25 mouse cellular contexts compared by ENCODE assay signal in the genomic region with DNA sequence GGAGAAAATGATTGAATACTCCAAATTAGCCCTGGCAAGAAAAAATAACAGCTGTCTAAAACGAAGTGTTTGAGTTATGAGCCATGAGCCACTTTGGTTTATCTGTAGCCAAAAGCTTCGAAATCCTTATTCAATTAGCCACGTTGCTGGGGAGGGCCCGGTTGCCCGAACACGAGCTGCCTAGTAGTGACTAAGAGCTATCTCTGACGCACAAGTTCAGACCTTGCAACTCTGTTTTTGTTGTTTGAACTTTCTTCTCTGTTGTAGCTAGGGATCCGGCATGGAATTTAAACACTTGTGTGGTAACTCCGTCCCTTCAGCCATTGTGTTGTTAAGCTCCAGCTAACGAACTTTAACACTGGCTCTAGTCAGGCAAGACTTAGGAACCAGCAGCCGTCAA. TPM values are rescaled to one million over a fixed set of nuclear protein-coding genes. Genes with fewer than 3 reads are reported as not detected.
A peak's percentile ranks its signal among the peaks of the same experiment; 100 is the strongest.
DNase-seq lines count a peak whose midpoint lies in the region; ATAC-seq and TF ChIP-seq lines count a peak whose summit lies in the region.
"Had no signal": no experiment of that assay in that cellular context is flagged by ENCODE, and none has a peak within 500 bp of the region (broad histone marks: within the 10 kb centered on the region; RNA-seq: fewer than 3 reads in every experiment).

No protein-coding gene starts in this region.

- no peaks in the 10 kb centered on the region for H3K9me3 ChIP-seq in kidney, postnatal 0 days (replicated peaks; ENCODE audit: low read length)
- no peaks in the 10 kb centered on the region for H3K9me3 ChIP-seq in lung, embryonic 15.5 days
- H3K9me3 ChIP-seq: heart, embryonic 10.5 days; hindbrain, embryonic 15.5 days; kidney, embryonic 15.5 days; limb, embryonic 12.5 days; liver, embryonic 15.5 days; stomach, embryonic 15.5 days had no signal

- no peak for TF ChIP-seq CTCF in kidney, postnatal 0 days (IDR thresholded peaks at IDR 0.05; ENCODE audit: low read depth)

- DNase-seq in kidney, postnatal 0 days (ENCODE audit: low spot score) = peak; percentile 24
- no peak for DNase-seq in kidney, adult 11 months
- no peak for DNase-seq in lung, postnatal 10 days
- peak; percentile 8 to 35 for DNase-seq in urinary bladder, postnatal 36 days (ENCODE audit: low spot score in 2 of 2)
- no peak for DNase-seq in urinary bladder, postnatal 25 days (ENCODE audit: low spot score)
- no peak for DNase-seq in right cerebral cortex, postnatal 25 days
- DNase-seq: adrenal gland, postnatal 10 days; cerebellum, adult 2 months; cerebellum, postnatal 25 days; embryo, embryonic 11 days; gastrocnemius, postnatal 10 days; heart, postnatal 4 days; kidney, postnatal 4 days; thymus, adult 18-20 months; thymus, postnatal 36 days had no signal

- no peak for ATAC-seq in kidney, postnatal 0 days (replicated peaks; ENCODE audit: low FRiP score, low read depth)
- ATAC-seq in lung, embryonic 15.5 days (ENCODE audit: borderline replicate concordance, extremely low read depth, low FRiP score, low TSS enrichment) = no peak
- ATAC-seq: activated CD4-positive, CD25-positive, alpha-beta regulatory T cell, adult 4 months; forebrain, embryonic 14.5 days had no signal

- no peaks in the 10 kb centered on the region for H3K27me3 ChIP-seq in kidney, postnatal 0 days (ENCODE audit: insufficient read depth, low read length)
- H3K27me3 ChIP-seq in lung, embryonic 15.5 days = no peaks in the 10 kb centered on the region
- H3K27me3 ChIP-seq: hindbrain, embryonic 15.5 days; kidney, embryonic 15.5 days; limb, embryonic 12.5 days; liver, embryonic 15.5 days; megakaryocyte, embryonic 14.5 days; stomach, embryonic 15.5 days had no signal

- no peak overlapping the region for H3K4me3 ChIP-seq in kidney, postnatal 0 days (replicated peaks; ENCODE audit: low read depth, low read length)
- no peak overlapping the region for H3K4me3 ChIP-seq in lung, embryonic 15.5 days
- H3K4me3 ChIP-seq: heart, embryonic 10.5 days; hindbrain, embryonic 15.5 days; kidney, embryonic 15.5 days; limb, embryonic 12.5 days; liver, embryonic 15.5 days; megakaryocyte, embryonic 14.5 days; stomach, embryonic 15.5 days had no signal

- WGBS in kidney, postnatal 0 days = 40% methylated on average over 11 of the region's 11 CpGs
- WGBS in lung, embryonic 15.5 days = 35% methylated on average over 11 of the region's 11 CpGs

- no peak overlapping the region for H3K9ac ChIP-seq in kidney, postnatal 0 days (ENCODE audit: low read depth, low read length)
- H3K9ac ChIP-seq in lung, embryonic 15.5 days = no peak overlapping the region
- H3K9ac ChIP-seq: hindbrain, embryonic 15.5 days; kidney, embryonic 15.5 days; limb, embryonic 12.5 days; liver, embryonic 15.5 days; stomach, embryonic 15.5 days had no signal

- H3K27ac ChIP-seq in kidney, postnatal 0 days = no peak overlapping the region
- peak overlapping the region; percentile 68; the same call in 1 of the 2 replicates for H3K27ac ChIP-seq in lung, embryonic 15.5 days
- H3K27ac ChIP-seq: heart, embryonic 10.5 days; hindbrain, embryonic 15.5 days; kidney, embryonic 15.5 days; liver, embryonic 15.5 days; stomach, embryonic 15.5 days had no signal

- H3K36me3 ChIP-seq in kidney, postnatal 0 days (ENCODE audit: insufficient read depth, low read length) = no peaks in the 10 kb centered on the region
- no peaks in the 10 kb centered on the region for H3K36me3 ChIP-seq in lung, embryonic 15.5 days
- H3K36me3 ChIP-seq: heart, embryonic 10.5 days; hindbrain, embryonic 15.5 days; kidney, embryonic 15.5 days; limb, embryonic 12.5 days; liver, embryonic 15.5 days; stomach, embryonic 15.5 days had no signal

- no peaks in the 10 kb centered on the region for H3K4me1 ChIP-seq in kidney, postnatal 0 days (replicated peaks; ENCODE audit: insufficient read depth, low read length)
- 0 out of 2 replicates have a peak, but pooled peaks cover 4% of the 10 kb centered on the region for H3K4me1 ChIP-seq in lung, embryonic 15.5 days
- H3K4me1 ChIP-seq: heart, embryonic 10.5 days; hindbrain, embryonic 15.5 days; kidney, embryonic 15.5 days; megakaryocyte, embryonic 14.5 days had no signal

- H3K4me2 ChIP-seq in kidney, postnatal 0 days (ENCODE audit: low read length) = no peak overlapping the region
- H3K4me2 ChIP-seq in lung, embryonic 15.5 days = no peak overlapping the region
- H3K4me2 ChIP-seq: hindbrain, embryonic 15.5 days; kidney, embryonic 15.5 days; limb, embryonic 12.5 days; liver, embryonic 15.5 days; stomach, embryonic 15.5 days had no signal

RNA-seq across cellular contexts. Expression of gene Foxa1, which starts 37.8 kb away (rescaled TPM):
- 0.57 and 1.7 TPM in 2 replicates for polyA plus RNA-seq in kidney, postnatal 0 days (2015; fragmentation: Nextera tagmentation; extraction: Ambion mirVana)
- polyA plus RNA-seq in lung, embryonic 15.5 days (2015; fragmentation: Nextera tagmentation; extraction: Ambion mirVana) = 14.8 and 18.0 TPM in 2 replicates
- polyA plus RNA-seq: activated CD4-positive, CD25-positive, alpha-beta regulatory T cell, adult 4 months; limb, embryonic 12.5 days had no signal

RNA-seq across cellular contexts. Expression of gene Ttc6, which starts 55.0 kb away (rescaled TPM):
- 0.09 and 0.18 TPM in 2 replicates for polyA plus RNA-seq in kidney, postnatal 0 days (2015; fragmentation: Nextera tagmentation; extraction: Ambion mirVana)
- polyA plus RNA-seq in lung, embryonic 15.5 days (2015; fragmentation: Nextera tagmentation; extraction: Ambion mirVana) = 5.9 and 7.4 TPM in 2 replicates
- polyA plus RNA-seq: cerebellum, adult 2 months had no signal

Comparison
In these comparisons a context has a peak if more than half of its experiments do, and no peak if none do; other contexts are left out.
1. DNase-seq: peak in kidney, postnatal 0 days (single experiment) and urinary bladder, postnatal 36 days (2 of 2); none in kidney, adult 11 months (single experiment), lung, postnatal 10 days (single experiment), urinary bladder, postnatal 25 days (single experiment) and right cerebral cortex, postnatal 25 days (single experiment).